Mouse (Mus musculus) heart, adult 18-20 months (tissue): ENCODE data around the gene Slc10a1. TPM values are rescaled to one million over a fixed set of nuclear protein-coding genes. Genes with fewer than 3 reads are reported as not detected.

Experiments used
- DNase-seq, 2 experiments: peaks; one replicate each; pipeline ENCODE4 v3.0.0; 2021 to 2022; ENCODE audit warnings: mixed read lengths in 1 of 2
- long read RNA-seq, 2 experiments: library from polyadenylated mRNA; stranded (forward); transcript quantifications; one replicate each; pipeline ENCODE4 v2.0.0; 2021
- total RNA-seq, 2 experiments: library from RNA; stranded (reverse); gene quantifications; 2 replicates each; pipeline ENCODE4 v1.2.3; 2021

The Slc10a1 gene
- total RNA-seq = not detected
- long read RNA-seq, experiment 1, partial matches to known transcripts = 0 of 1 reads
- long read RNA-seq, experiment 1, other reads (novel, unspliced or antisense) = 1 of 1 reads
- long read RNA-seq, experiment 2 = 0 reads

- DNase-seq = no peak
Measured at GRCm38 (mm10) chr12:80968605-80969004, at the start of gene Slc10a1. Slc10a1 (minus strand) TSS chr12:80968705.

- no peak for DNase-seq
Measured at GRCm38 (mm10) chr12:81017624-81018023, 49.1 kb upstream of the Slc10a1 start.

GRCm38 (mm10) chr12:81013496-81013895, 45.0 kb upstream of the Slc10a1 start:
- DNase-seq = no peak

GRCm38 (mm10) chr12:81011994-81012393, 43.5 kb upstream of the Slc10a1 start:
- no peak for DNase-seq

GRCm38 (mm10) chr12:81009813-81010212, 41.3 kb upstream of the Slc10a1 start:
- DNase-seq = no peak

- DNase-seq = no peak
Measured at GRCm38 (mm10) chr12:81002841-81003635, 34.5 kb upstream of the Slc10a1 start.

GRCm38 (mm10) chr12:81000924-81001323, 32.4 kb upstream of the Slc10a1 start:
- DNase-seq = no peak

GRCm38 (mm10) chr12:80998528-80999221, 30.2 kb upstream of the Slc10a1 start:
- DNase-seq = no peak

GRCm38 (mm10) chr12:80997652-80998051, 29.1 kb upstream of the Slc10a1 start:
- no peak for DNase-seq

GRCm38 (mm10) chr12:80995326-80995725, 26.8 kb upstream of the Slc10a1 start:
- DNase-seq = no peak

- DNase-seq = no peak
Measured at GRCm38 (mm10) chr12:80993773-80994172, 25.3 kb upstream of the Slc10a1 start.

- no peak for DNase-seq
Measured at GRCm38 (mm10) chr12:80992540-80993122, 24.1 kb upstream of the Slc10a1 start.

GRCm38 (mm10) chr12:80991806-80992205, 23.3 kb upstream of the Slc10a1 start:
- no peak for DNase-seq

GRCm38 (mm10) chr12:80990901-80991445, 22.5 kb upstream of the Slc10a1 start:
- DNase-seq = no peak

GRCm38 (mm10) chr12:80988286-80988685, 19.8 kb upstream of the Slc10a1 start:
- DNase-seq = no peak

- DNase-seq = no peak
Measured at GRCm38 (mm10) chr12:80986628-80987027, 18.1 kb upstream of the Slc10a1 start.

- no peak for DNase-seq
Measured at GRCm38 (mm10) chr12:80983695-80984094, 15.2 kb upstream of the Slc10a1 start.

- DNase-seq = peak; percentile 37 to 91
Measured at GRCm38 (mm10) chr12:80982326-80982725, 13.8 kb upstream of the Slc10a1 start.

GRCm38 (mm10) chr12:80975939-80976671, 7.6 kb upstream of the Slc10a1 start:
- no peak for DNase-seq

- no peak for DNase-seq
Measured at GRCm38 (mm10) chr12:80971756-80972155, 3.3 kb upstream of the Slc10a1 start.

- no peak for DNase-seq
Measured at GRCm38 (mm10) chr12:80970181-80970705, 1.7 kb upstream of the Slc10a1 start.

GRCm38 (mm10) chr12:80967918-80968317, 587 bp downstream of the Slc10a1 start:
- no peak for DNase-seq
